Mouse (Mus musculus) embryonic fibroblast, embryonic 13.5 days (primary cell): ENCODE measurements around the gene Sec63. TPM values are rescaled to one million over a fixed set of nuclear protein-coding genes. Genes with fewer than 3 reads are reported as not detected.
A peak's percentile ranks its signal among the peaks of the same experiment; 100 is the strongest.

Source experiments
- H3K27ac ChIP-seq: 2 replicates; pipeline ENCODE4 v1.5.1; 2012; ENCODE audit warnings: low read length, control low read depth, inconsistent platforms; ENCODE audit not compliant: insufficient read depth
- H3K4me1 ChIP-seq: 2 replicates; pipeline ENCODE4 v1.6.1; 2011; ENCODE audit warnings: low read length; ENCODE audit not compliant: control insufficient read depth, insufficient read depth
- H3K4me3 ChIP-seq: 2 replicates; pipeline ENCODE4 v1.5.1; 2011; ENCODE audit warnings: mild to moderate bottlenecking, control low read depth, low read length; ENCODE audit not compliant: insufficient read depth
- CTCF ChIP-seq: IDR thresholded peaks from 2 replicates; pipeline ENCODE4 v1.5.1; 2011; ENCODE audit warnings: mild to moderate bottlenecking, control low read depth, low read length, moderate library complexity, borderline replicate concordance; ENCODE audit not compliant: insufficient read depth
- POLR2A ChIP-seq: IDR thresholded peaks from 2 replicates; pipeline ENCODE4 v1.6.1; 2011; ENCODE audit warnings: low read depth, mild to moderate bottlenecking, control low read depth, low read length, moderate library complexity
- polyA plus RNA-seq: library from polyadenylated mRNA; stranded (reverse); fragments of >200 nt; gene quantifications from 2 replicates; pipeline ENCODE4 v1.2.4, GENCODE M21; 2011; ENCODE audit warnings: low read depth; ENCODE audit not compliant: missing spikeins, insufficient read length

The Sec63 gene
- polyA plus RNA-seq, 1 experiment = 106 TPM

DNA sequence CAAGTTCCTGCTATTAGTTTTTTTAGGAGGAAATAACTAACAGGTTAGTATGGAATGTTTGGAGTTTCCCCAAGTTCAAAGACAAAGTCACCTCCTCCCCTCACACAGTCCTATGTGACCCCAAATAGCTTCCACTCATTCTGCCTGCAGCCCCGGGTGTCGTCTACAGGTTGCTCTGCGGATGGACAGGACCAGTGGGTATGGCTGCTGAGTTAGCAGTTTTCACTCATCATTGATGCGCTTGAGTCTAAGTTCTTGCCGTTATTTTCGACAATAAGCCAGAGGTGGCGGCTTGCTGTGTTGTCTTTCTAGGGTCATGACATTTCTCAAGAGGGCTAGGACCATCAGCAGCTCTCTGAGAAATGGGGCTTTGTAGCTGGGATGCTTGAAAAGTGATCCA, 100.2 kb downstream of the Sec63 start:
- Histone ChIP-seq H3K27ac (no peak overlapping the region), H3K4me3 (no peak overlapping the region), H3K4me1 (peaks cover 28% of the 10 kb centered on the region)
- TF ChIP-seq POLR2A (no peak), CTCF (no peak)

DNA sequence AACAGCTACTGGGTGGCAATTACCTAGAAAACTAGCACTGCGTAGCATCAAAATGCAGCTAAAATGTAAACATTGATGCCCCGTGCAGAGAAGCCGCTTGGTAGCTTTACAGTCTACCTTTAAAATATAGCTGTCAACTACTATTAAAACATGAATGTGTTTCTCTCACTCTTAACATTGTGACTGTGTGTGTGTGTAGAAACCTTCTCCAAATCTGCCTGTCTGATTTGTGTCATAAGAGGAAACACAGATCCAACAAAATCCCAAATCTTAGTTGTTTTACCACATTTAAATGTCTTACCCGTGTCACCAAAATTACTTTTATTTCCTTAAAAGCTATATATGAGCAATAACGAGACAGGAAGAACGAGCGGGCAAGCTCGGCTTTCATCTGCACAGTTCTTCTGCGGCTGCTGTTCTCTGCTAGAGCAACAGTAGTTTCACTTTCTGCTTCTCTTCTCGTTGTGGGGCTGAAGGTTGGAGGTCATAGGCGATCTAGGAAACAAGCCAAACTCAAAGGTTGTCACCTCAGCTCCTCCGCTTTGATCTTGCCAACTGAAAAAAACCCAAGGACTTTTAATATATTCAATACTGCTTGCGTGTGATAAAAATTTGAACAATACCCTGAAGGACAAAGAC, 100.9 kb downstream of the Sec63 start:
- TF ChIP-seq POLR2A (no peak), CTCF (no peak)
- Histone ChIP-seq H3K4me3 (peak overlapping the region; percentile 20; the same call in 1 of the 2 replicates), H3K27ac (no peak overlapping the region), H3K4me1 (peaks cover 28% of the 10 kb centered on the region)

DNA sequence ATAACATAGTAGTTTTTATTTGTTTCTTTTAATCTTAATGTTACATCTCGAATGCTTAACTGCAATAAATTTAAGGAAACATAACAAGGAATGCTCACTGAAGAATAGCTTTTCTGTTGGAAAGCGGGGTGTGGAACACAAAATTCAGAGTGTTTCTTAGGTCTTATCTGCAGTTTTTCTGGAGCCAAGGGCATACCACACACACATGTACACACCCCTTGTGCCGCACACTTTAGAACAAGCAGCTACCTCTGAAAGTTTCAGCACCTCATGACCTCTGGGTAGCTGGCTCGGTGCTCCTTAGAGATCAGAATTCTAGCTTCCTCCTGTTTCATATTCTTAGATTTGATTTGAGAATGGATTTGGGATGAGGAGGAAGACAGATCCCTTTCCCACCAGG, 101.5 kb downstream of the Sec63 start:
- TF ChIP-seq CTCF = no peak
- TF ChIP-seq POLR2A = no peak
- Histone ChIP-seq H3K4me3 (no peak overlapping the region), H3K4me1 (peaks cover 23% of the 10 kb centered on the region), H3K27ac (no peak overlapping the region)

DNA sequence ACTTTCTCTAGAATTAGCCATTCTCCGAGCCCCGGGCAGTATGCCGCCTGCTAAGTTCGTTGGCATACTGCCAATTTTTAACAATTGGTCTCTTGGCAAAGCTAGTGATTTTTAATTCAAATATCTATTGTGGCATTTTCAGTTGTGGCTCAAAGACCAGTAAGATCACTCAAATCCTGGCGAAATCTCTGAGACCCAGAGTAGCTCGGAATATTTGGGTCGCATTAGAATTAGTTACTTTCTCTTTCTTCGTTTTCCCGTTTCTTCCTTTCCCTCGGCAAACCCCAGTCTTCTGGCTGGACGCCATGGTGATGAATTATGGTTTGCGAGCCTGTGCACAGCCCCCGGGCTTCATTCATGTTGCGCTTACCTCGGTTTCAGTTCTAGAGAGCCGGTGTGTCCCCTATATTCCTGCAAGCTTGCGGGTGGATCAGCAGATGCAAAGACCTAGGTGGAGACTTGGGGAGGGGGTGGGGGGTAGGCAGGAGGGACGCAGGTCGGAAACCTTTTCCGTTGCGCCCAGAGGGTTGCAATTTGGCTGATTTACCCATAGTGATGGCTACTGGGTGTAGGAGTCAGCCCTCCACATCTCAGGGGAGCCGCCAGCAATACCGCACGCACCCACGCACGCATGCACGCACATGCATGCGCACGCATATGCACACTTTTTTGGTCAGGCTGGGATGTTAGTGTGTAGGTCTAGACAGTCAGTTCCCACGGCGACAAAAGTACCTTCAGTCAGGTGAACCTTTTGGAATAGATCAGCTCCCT, 102.5 kb downstream of the Sec63 start:
- Histone ChIP-seq H3K27ac (peak overlapping the region; percentile 30; the same call in 1 of the 2 replicates), H3K4me3 (peak overlapping the region; percentile 46), H3K4me1 (peaks cover 20% of the 10 kb centered on the region)
- TF ChIP-seq CTCF = no peak
- no peak for TF ChIP-seq POLR2A

DNA sequence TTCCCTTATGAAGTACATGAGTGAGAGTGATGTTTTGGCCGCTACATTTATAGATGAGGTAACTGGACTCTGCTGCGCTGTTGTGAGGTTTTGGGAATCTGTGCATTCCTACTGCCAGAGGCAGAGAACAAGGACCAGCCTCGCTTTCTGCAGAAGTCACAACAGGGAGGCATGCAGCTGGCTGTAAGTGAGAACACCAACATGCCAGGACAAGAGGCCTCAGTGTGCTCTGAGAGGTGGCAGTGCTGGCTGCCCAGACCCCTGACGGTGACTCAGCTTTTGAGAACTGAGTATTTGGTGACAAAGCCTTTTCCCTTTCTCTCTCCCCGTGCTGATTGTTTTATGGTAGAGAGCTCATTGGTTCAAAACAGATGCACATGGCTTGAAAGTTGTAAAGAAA, 103.4 kb downstream of the Sec63 start:
- Histone ChIP-seq H3K4me1 (peaks cover 19% of the 10 kb centered on the region), H3K4me3 (no peak overlapping the region), H3K27ac (peak overlapping the region; percentile 30)
- TF ChIP-seq CTCF (no peak), POLR2A (0 out of 2 replicates have a peak, but pooled peaks have one; percentile 30)

DNA sequence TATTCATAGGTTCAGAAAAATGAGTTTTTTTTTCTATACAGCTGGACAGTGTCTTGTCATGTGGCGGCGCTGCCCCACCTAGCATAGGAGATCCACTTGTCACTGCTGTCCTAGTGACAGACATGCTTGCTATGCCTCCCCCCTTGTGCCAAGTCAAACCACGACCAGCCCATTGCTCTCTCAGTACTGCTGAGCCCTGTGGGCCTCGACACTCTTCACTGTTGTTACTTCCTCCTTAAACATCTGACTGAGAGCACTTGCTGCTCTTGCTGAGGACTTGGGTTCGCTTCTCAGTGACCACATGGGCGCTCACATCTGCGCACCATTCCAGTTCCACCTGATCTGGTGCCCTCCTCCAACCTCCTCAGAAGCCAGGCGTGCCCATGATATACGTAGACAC, 107.1 kb downstream of the Sec63 start:
- H3K4me1 ChIP-seq = peaks cover 8% of the 10 kb centered on the region
- H3K27ac ChIP-seq = no peak overlapping the region
- no peak overlapping the region for H3K4me3 ChIP-seq
- no peak for TF ChIP-seq POLR2A
- TF ChIP-seq CTCF = no peak

DNA sequence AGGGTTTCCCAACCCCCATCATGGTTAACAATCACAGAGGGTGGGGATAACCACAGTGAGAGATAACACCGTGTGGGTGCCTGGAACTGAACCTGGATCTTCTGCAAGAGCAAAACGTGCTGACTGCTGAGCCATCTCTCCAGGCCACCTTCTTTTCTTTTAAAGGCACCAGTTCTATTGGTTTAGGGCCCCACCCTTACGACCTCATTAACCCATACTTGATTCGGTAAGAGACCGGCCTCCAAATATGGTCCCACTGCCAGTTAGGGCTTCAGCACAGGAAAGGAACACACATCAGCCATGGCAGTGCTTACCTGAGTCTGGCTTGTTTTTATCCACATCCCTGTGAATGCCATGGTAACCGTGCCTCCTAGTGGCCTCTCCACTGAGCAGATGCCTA, 108.2 kb downstream of the Sec63 start:
- Histone ChIP-seq H3K4me3 (no peak overlapping the region), H3K27ac (no peak overlapping the region), H3K4me1 (0 out of 2 replicates have a peak, but pooled peaks cover 2% of the 10 kb centered on the region)
- TF ChIP-seq POLR2A = no peak
- no peak for TF ChIP-seq CTCF

DNA sequence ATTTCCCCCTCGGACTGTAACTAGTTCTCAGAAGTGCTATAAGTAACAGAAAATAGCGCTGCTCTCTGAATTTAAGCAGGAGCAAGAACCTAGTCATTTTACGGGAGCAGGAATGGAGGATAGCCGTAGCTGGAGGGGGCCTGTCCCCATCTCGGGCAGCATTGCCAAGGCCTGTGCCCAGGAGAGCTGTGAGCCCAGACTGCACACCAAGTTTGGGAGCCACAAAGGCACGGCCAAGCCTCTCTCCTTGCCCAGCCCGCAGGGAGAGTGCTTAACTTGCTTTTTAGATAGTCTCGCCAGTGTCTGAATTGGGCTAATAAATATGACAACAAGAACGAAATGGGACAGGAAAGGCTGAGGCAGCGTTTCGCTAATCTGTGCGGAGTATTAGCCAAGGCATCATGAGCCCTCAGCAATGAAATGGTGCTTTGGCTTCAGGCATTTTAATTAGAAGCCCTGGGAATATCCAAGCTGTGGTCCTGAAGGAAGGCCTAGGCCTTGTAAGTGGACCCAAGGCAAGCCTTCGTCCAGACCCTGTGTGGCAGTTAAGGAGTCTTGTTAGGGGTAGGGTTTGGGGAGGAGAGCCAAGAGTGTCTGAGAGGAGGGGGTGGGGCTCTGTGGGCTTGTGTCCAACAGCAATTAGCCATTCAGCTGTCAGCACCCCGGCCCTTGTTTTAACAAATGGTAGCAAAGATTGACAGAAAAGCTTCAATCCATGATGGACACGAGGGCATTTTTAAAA, 111.1 kb downstream of the Sec63 start:
- no peaks in the 10 kb centered on the region for H3K4me1 ChIP-seq
- TF ChIP-seq CTCF (no peak), POLR2A (no peak)
- no peak overlapping the region for H3K27ac ChIP-seq
- H3K4me3 ChIP-seq = no peak overlapping the region

DNA sequence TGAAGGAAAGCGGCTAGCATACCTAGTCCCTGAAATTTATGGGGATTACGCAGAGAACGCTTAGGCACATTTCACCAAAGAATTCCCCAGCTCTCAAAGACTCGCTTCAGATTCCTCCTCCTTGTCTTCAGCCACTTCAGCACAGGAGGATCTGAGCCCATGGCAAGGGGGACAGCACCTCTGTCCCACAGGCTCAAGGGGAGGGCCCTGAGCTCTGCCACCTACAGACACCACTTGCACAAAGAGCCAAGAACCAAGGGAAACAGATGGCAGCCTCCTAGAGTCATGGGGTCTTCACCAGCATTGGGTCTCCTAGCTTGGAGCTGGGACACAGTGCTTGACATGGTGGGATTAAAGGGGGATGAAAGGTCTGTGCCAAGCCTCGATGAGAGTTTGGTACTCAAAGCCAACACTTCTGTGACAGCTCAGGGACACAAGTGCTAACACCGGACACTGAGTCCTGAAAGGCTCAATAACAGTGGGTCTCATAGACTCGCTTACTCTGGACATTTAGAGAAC, 111.8 kb downstream of the Sec63 start:
- TF ChIP-seq POLR2A (no peak), CTCF (no peak)
- H3K4me1 ChIP-seq = no peaks in the 10 kb centered on the region
- no peak overlapping the region for H3K27ac ChIP-seq
- H3K4me3 ChIP-seq = no peak overlapping the region

DNA sequence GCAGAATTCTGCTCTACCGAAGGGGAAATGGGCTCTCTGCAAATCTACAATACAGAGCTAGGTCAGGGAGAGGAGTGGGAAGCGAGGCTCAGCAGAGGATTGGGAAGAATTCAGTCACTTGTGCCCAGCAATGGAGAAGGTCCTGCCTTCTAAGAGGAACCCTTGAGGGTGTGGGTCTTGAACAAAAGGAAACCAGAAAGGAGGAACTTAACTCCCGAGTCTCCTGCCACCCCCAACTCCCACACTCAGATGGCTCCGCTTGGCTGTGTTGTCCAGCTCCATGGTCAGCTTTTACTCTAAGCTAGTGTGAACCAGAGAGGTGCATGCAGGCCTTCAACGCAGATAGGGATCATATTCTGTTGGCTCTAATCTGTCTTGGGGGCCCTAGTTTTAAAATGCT, 114.9 kb downstream of the Sec63 start:
- Histone ChIP-seq H3K27ac (no peak overlapping the region), H3K4me3 (no peak overlapping the region), H3K4me1 (no peaks in the 10 kb centered on the region)
- no peak for TF ChIP-seq POLR2A
- no peak for TF ChIP-seq CTCF
